Mouse (Mus musculus): Measurements from ENCODE around the gene Gpr45.

- TF ChIP-seq CTCF (IDR thresholded peaks at IDR 0.05; ENCODE audit: low read depth) (peak; percentile 39), EP300 (optimal IDR thresholded peaks at IDR 0.05) (no peak)
Observed at GRCm38 (mm10) chr1:43042271-43042670, 89.6 kb downstream of the Gpr45 start.
